Mouse (Mus musculus): ENCODE results near the gene Gne.
A peak's percentile ranks its signal among the peaks of the same experiment; 100 is the strongest.

Gne gene

DNA sequence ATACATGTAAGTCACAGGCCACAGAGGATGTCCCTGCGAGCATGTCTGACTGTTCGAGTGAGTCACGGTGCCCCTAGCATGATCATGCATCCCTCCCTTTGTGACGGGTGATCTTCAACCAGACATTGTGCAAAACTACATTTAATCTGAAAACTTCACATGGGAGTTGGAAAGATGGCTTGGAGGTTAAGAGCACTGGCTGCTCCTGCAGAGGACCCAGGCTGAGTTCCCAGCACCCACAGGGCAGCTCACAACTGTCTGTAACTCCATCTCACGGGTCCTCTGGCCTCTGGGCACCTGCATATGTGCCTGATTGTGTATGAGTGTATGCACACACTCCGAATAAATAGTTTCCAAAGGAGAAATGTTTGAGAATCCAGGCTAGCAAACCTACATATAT, 59.7 kb downstream of the Gne start:
- DNase-seq (ENCODE audit: extremely low read depth, low read depth): no peak

- no peak for DNase-seq (ENCODE audit: extremely low read depth, low read depth)
Observed at GRCm38 (mm10) chr4:44023681-44024080, 60.3 kb downstream of the Gne start.

GRCm38 (mm10) chr4:44022766-44023165, 61.2 kb downstream of the Gne start:
- DNase-seq (ENCODE audit: extremely low read depth, low read depth): no peak

DNA sequence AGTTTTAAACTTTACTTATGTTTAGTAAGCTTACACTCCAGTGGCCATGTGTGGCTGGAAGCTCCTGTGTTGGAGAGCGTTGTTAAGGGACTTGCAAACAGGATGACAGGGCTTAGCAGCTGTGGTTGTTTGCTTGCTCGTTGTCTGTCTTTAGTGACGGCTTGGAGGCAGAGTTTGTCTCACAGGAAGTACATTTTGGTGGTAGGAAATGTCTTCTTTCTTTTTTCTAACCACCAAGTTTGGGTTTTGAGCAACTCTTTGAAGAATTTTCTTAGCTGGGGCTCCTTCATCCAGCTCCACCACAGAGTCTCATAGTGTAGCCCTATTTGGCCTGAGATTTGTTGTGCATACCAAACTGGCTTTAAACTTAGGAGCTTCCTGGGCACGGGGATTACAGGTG, 61.7 kb downstream of the Gne start:
- DNase-seq (ENCODE audit: extremely low read depth, low read depth): no peak

DNA sequence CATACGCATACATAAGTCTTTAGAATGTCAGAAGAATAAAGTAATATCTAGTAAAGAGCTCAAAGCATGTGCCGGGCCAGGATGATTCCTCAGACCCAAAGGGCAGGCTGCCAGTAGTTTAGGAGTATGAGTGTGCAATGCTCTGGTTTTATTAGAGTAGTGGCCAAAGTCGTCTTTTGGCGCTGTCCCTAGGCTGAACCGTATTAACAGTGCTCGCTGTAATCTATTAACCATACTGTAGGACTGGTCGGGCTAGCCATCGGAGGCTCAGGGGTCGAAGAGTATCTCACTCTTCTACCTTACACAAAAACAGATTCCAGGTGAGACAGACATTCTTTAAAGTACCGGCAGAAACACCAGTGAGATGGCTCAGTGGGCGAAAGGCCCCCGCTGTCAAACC, 67.2 kb downstream of the Gne start:
- DNase-seq (ENCODE audit: extremely low read depth, low read depth): no peak

GRCm38 (mm10) chr4:44016071-44016470, 67.9 kb downstream of the Gne start:
- no peak for DNase-seq (ENCODE audit: extremely low read depth, low read depth)

GRCm38 (mm10) chr4:44013391-44014070, 70.4 kb downstream of the Gne start:
- no peak for DNase-seq (ENCODE audit: extremely low read depth, low read depth)

- peak; percentile 96 for DNase-seq (ENCODE audit: extremely low read depth, low read depth)
Observed at GRCm38 (mm10) chr4:44012376-44013367, 71.3 kb downstream of the Gne start.

GRCm38 (mm10) chr4:44011799-44012198, 72.2 kb downstream of the Gne start:
- no peak for DNase-seq (ENCODE audit: extremely low read depth, low read depth)

GRCm38 (mm10) chr4:44010893-44011292, 73.1 kb downstream of the Gne start:
- no peak for DNase-seq (ENCODE audit: extremely low read depth, low read depth)

DNA sequence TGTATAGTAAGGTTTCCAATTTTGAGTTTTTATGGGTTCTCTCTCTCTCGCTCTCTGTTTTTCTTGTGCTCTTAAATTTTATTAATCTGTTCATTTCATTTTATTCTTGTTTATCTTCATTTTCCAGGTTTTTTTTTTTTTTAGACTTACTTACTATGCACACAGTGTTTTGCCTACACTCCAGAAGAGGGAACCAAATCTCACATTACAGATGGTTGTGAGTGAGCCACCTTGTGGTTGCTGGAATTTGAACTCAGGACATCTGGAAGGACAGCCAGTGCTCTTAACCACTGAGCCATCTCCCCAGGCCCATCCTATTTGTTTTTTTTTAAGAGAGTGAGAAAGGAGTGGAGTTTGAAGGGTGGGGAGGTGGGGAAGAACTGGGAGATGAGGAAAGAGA, 73.8 kb downstream of the Gne start:
- no peak for DNase-seq (ENCODE audit: extremely low read depth, low read depth)

DNA sequence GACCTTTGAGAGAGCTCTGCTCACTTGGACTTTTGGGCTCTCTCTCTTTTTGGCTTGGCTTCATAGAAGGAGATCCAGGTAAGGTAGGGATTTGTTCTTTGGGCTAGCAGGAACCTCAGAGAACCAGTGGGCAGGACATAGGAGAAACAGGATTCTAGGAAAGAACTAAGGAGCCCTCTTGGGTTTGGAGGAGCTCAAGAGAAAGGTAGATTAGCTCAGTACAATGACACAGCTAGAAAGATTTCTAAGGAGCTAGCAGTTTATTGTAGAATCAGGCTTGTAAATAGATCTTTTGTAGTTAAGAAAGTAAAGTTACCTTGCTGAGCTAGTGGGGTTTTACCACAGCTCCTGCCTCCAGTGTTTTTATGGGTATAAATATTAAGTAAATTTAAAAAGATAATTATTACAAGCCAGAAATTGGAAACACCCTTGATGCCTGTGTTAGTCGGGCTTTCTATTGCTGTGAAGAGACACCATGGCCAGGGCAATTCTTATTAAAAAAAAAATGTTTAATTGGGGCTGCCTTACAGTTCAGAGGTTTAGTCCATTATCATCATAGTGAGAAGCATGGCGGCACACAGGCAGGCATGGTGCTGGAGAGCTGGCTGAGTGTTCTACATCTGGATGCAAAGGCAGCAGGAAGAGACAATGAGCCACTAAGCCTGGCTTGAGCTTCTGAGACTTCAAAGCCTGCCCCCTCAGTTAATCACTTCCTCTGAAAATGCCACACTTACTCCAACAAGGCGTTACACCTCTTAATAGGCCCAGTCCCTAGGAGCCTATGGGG, 79.2 kb downstream of the Gne start:
- DNase-seq (ENCODE audit: extremely low read depth, low read depth): no peak

DNA sequence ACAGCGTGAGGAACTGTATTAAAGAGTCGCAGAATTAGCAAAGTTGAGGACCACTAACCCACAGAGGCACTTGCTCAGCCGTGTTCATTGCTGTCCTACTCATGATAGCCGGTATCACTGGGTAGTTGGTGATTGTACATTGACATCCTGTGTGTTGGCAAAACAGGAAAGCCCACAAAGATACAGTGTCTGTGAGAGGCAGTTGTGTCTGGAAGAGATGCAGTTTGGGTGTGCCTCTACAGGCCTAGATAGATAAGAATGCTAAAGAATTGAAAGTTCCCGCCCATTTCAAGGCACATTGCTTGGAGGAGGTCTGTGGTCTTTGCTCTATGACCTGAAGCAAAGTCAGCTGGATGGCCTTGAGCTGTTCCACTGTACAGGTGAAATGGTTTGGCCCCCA, 79.9 kb downstream of the Gne start, which contains the start of gene Clta:
Gene Clta (plus strand): TSS at position 327 of the 400 bp plus-strand sequence.
- DNase-seq (ENCODE audit: extremely low read depth, low read depth): peak; percentile 97

GRCm38 (mm10) chr4:44003622-44004021, 80.4 kb downstream of the Gne start:
- DNase-seq (ENCODE audit: extremely low read depth, low read depth): peak; percentile 69

DNA sequence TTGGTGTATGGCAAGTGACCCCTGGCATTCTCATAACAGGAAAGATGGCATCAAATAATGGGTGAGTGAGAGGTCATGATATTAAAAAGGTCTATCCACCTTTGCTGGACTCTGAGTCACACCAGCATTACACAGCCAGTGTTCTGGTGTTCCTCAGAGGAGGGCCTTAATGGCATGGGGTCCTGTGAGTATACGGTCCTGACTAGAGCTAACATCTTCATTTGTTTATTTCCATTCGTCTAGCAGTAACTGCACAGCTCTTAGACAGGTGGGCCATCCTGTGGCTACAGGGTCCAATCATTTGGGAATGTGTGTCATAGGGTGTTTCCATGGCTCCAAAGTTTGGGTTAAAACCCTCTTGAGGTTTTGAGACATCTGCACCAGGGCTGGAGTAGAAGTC, 89.6 kb downstream of the Gne start:
- no peak for DNase-seq (ENCODE audit: extremely low read depth, low read depth)

GRCm38 (mm10) chr4:43993072-43993471, 90.9 kb downstream of the Gne start:
- DNase-seq (ENCODE audit: extremely low read depth, low read depth): no peak

GRCm38 (mm10) chr4:43988976-43989375, 95.0 kb downstream of the Gne start:
- no peak for DNase-seq (ENCODE audit: extremely low read depth, low read depth)

GRCm38 (mm10) chr4:43984326-43984725, 99.7 kb downstream of the Gne start:
- DNase-seq (ENCODE audit: extremely low read depth, low read depth): no peak
